Mouse (Mus musculus): ENCODE measurements around the gene Gm9945.

Gene Gm9945

GRCm38 (mm10) chr11:53479783-53480301, at the start of gene Gm9945, which contains the start of gene Sowaha:
Gene Gm9945 (plus strand): TSS chr11:53480166.
Gene Sowaha (minus strand): TSS chr11:53480274.
- no peak for DNase-seq (ENCODE audit: extremely low read depth, low read depth, low spot score)

- no peak for DNase-seq (ENCODE audit: extremely low read depth, low read depth, low spot score)
Observed at GRCm38 (mm10) chr11:53430300-53430669, 49.7 kb upstream of the Gm9945 start.

GRCm38 (mm10) chr11:53430670-53431346, 49.2 kb upstream of the Gm9945 start, which contains the start of the genes Uqcrq and Gdf9:
Gene Uqcrq (minus strand): TSS chr11:53430831.
Gene Gdf9 (plus strand): TSS chr11:53431023.
- DNase-seq (ENCODE audit: extremely low read depth, low read depth, low spot score), result peak; percentile 100

GRCm38 (mm10) chr11:53431347-53432056, 48.5 kb upstream of the Gm9945 start:
- DNase-seq (ENCODE audit: extremely low read depth, low read depth, low spot score), result no peak

GRCm38 (mm10) chr11:53433057-53433456, 46.9 kb upstream of the Gm9945 start:
- no peak for DNase-seq (ENCODE audit: extremely low read depth, low read depth, low spot score)

- no peak for DNase-seq (ENCODE audit: extremely low read depth, low read depth, low spot score)
Observed at GRCm38 (mm10) chr11:53435504-53435903, 44.5 kb upstream of the Gm9945 start.

GRCm38 (mm10) chr11:53436338-53436737, 43.6 kb upstream of the Gm9945 start:
- DNase-seq (ENCODE audit: extremely low read depth, low read depth, low spot score), result no peak

GRCm38 (mm10) chr11:53441921-53442320, 38.0 kb upstream of the Gm9945 start:
- no peak for DNase-seq (ENCODE audit: extremely low read depth, low read depth, low spot score)

- DNase-seq (ENCODE audit: extremely low read depth, low read depth, low spot score), result no peak
Observed at GRCm38 (mm10) chr11:53443861-53444260, 36.1 kb upstream of the Gm9945 start.

GRCm38 (mm10) chr11:53445562-53445961, 34.4 kb upstream of the Gm9945 start:
- no peak for DNase-seq (ENCODE audit: extremely low read depth, low read depth, low spot score)

- no peak for DNase-seq (ENCODE audit: extremely low read depth, low read depth, low spot score)
Observed at GRCm38 (mm10) chr11:53446183-53446582, 33.8 kb upstream of the Gm9945 start.

- DNase-seq (ENCODE audit: extremely low read depth, low read depth, low spot score), result no peak
Observed at GRCm38 (mm10) chr11:53447996-53448395, 32.0 kb upstream of the Gm9945 start.

- DNase-seq (ENCODE audit: extremely low read depth, low read depth, low spot score), result no peak
Observed at GRCm38 (mm10) chr11:53448529-53448928, 31.4 kb upstream of the Gm9945 start.

- DNase-seq (ENCODE audit: extremely low read depth, low read depth, low spot score), result no peak
Observed at GRCm38 (mm10) chr11:53450070-53450705, 29.8 kb upstream of the Gm9945 start.

GRCm38 (mm10) chr11:53451361-53451760, 28.6 kb upstream of the Gm9945 start:
- DNase-seq (ENCODE audit: extremely low read depth, low read depth, low spot score), result no peak

GRCm38 (mm10) chr11:53452396-53452795, 27.6 kb upstream of the Gm9945 start:
- no peak for DNase-seq (ENCODE audit: extremely low read depth, low read depth, low spot score)

- DNase-seq (ENCODE audit: extremely low read depth, low read depth, low spot score), result no peak
Observed at GRCm38 (mm10) chr11:53453031-53453430, 26.9 kb upstream of the Gm9945 start.

GRCm38 (mm10) chr11:53456474-53457371, 23.2 kb upstream of the Gm9945 start, which contains the start of the genes Gm10447 and Shroom1:
Gene Gm10447 (minus strand): TSS chr11:53457110.
Gene Shroom1 (plus strand): TSS chr11:53457205.
- DNase-seq (ENCODE audit: extremely low read depth, low read depth, low spot score), result no peak

- no peak for DNase-seq (ENCODE audit: extremely low read depth, low read depth, low spot score)
Observed at GRCm38 (mm10) chr11:53457372-53457954, 22.5 kb upstream of the Gm9945 start.

- DNase-seq (ENCODE audit: extremely low read depth, low read depth, low spot score), result no peak
Observed at GRCm38 (mm10) chr11:53458996-53459395, 21.0 kb upstream of the Gm9945 start.
